Mouse (Mus musculus) MEL (cell line): ENCODE measurements around the gene Gnai2.

ENCODE experiments used
- BHLHE40 ChIP-seq: IDR thresholded peaks from 2 replicates; pipeline ENCODE4 v1.6.1; 2012; ENCODE audit warnings: low read depth, mild to moderate bottlenecking, inconsistent platforms, low read length, improper control_type of control experiment, borderline replicate concordance
- CHD1 ChIP-seq: IDR thresholded peaks from 2 replicates; pipeline ENCODE4 v1.6.1; 2012; ENCODE audit warnings: low read depth, mild to moderate bottlenecking, inconsistent platforms, low read length, improper control_type of control experiment
- CTCF ChIP-seq, 3 experiments: IDR thresholded peaks in 2 of 3; conservative IDR thresholded peaks in 1 of 3; 2 replicates each; pipeline ENCODE4 v1.5.1; 2011 to 2012; ENCODE audit warnings: low read length in 3 of 3, low read depth in 2 of 3, mild to moderate bottlenecking in 2 of 3, improper control_type of control experiment in 1 of 3, inconsistent platforms in 1 of 3, mixed read lengths in 1 of 3, moderate library complexity in 1 of 3; ENCODE audit not compliant: control insufficient read depth in 1 of 3, insufficient read depth in 1 of 3, poor library complexity in 1 of 3, severe bottlenecking in 1 of 3
- E2F4 ChIP-seq: IDR thresholded peaks from 2 replicates; pipeline ENCODE4 v1.6.1; 2011; ENCODE audit warnings: low read depth, low read length, improper control_type of control experiment, borderline replicate concordance
- GABPA ChIP-seq: IDR thresholded peaks from 2 replicates; pipeline ENCODE4 v1.6.1; 2012; ENCODE audit warnings: low read depth, mild to moderate bottlenecking, inconsistent platforms, low read length, improper control_type of control experiment, moderate library complexity
- HCFC1 ChIP-seq: IDR thresholded peaks from 2 replicates; pipeline ENCODE4 v1.6.1; 2012; ENCODE audit warnings: low read depth, mild to moderate bottlenecking, inconsistent platforms, low read length, improper control_type of control experiment, moderate library complexity
- JUND ChIP-seq: IDR thresholded peaks from 2 replicates; pipeline ENCODE4 v1.6.1; 2011; ENCODE audit warnings: low read depth, mild to moderate bottlenecking, improper control_type of control experiment, low read length
- KAT2A ChIP-seq: conservative IDR thresholded peaks from 2 replicates; pipeline ENCODE4 v1.6.1; 2012; ENCODE audit warnings: low read depth, low read length, improper control_type of control experiment, inconsistent platforms
- MAX ChIP-seq: IDR thresholded peaks from 2 replicates; pipeline ENCODE4 v1.6.1; 2011; ENCODE audit warnings: low read length, improper control_type of control experiment
- POLR2A ChIP-seq, 2 experiments: IDR thresholded peaks; 2 replicates each; pipeline ENCODE4 v1.6.1; 2011 to 2012; ENCODE audit warnings: low read length in 2 of 2, mild to moderate bottlenecking in 2 of 2, control low read depth in 1 of 2, improper control_type of control experiment in 1 of 2, low read depth in 1 of 2, moderate library complexity in 1 of 2; ENCODE audit not compliant: control insufficient read depth in 1 of 2, insufficient read depth in 1 of 2, poor library complexity in 1 of 2
- USF1 ChIP-seq: IDR thresholded peaks from 2 replicates; pipeline ENCODE4 v1.6.1; 2014; ENCODE audit warnings: low read depth, mild to moderate bottlenecking, inconsistent platforms, low read length, improper control_type of control experiment, moderate library complexity
- ZKSCAN1 ChIP-seq: IDR thresholded peaks from 2 replicates; pipeline ENCODE4 v1.6.1; 2012; ENCODE audit warnings: low read depth, mild to moderate bottlenecking, inconsistent platforms, low read length, improper control_type of control experiment, moderate library complexity

GRCm38 (mm10) chr9:107646975-107647374, 11.8 kb upstream of the Gnai2 start:
- TF ChIP-seq CTCF (IDR thresholded peaks at IDR 0.05 in 2 of 3, conservative IDR thresholded peaks at IDR 0.05 in 1 of 3; ENCODE audit: control insufficient read depth in 1 of 3, insufficient read depth in 1 of 3, low read depth in 2 of 3, low read length in 3 of 3, poor library complexity in 1 of 3, severe bottlenecking in 1 of 3) (peak in 2 of 3 experiments; percentile 19 to 39; a peak in 3 of 6 replicates), JUND (no peak), E2F4 (no peak), KAT2A (no peak), MAX (no peak), ZKSCAN1 (no peak), USF1 (no peak), GABPA (no peak), CHD1 (no peak), BHLHE40 (no peak), HCFC1 (no peak), POLR2A (IDR thresholded peaks at IDR 0.05; ENCODE audit: control insufficient read depth in 1 of 2, insufficient read depth in 1 of 2, low read depth in 1 of 2, low read length in 2 of 2, poor library complexity in 1 of 2) (no peak)
